8 mouse cellular contexts compared by ENCODE assay signal in the genomic region with DNA sequence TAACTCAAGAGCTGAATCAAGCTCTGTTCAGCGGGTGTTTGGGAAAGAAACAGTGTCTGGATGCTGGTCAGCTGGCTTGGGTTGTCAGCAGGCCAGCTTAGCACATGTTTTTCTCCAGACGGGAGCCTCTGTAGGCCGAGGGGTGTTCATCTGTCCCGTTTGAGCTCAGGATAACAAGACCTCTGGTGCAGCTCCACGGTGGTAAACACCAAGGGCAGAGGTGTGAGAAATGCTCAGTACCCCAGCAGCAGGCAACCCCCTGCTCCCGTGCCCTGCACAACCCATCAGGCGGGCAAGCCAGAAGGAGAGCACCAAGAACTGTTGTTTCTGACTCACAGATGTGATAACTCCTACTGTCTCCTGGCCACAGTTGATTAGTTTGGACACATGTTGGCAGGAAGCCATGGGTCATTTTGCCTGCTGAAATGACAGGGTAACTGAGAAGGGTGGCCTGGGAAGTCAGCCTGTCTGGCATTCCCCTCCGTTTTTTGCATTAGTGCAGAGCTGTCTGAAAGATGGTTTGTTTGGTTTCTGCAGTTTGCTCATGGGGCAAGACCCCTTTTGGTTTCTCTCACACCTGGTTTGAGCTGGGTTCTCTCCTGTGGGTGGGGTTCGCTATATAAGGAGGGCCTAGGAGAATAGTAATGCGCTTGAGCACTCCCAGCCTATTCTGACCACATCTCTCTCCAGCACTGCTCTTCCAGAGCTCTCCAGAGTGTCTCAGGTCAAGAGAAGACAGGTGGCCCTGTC. TPM values are rescaled to one million over a fixed set of nuclear protein-coding genes. Genes with fewer than 3 reads are reported as not detected.
DNase-seq lines count a peak whose midpoint lies in the region; ATAC-seq lines count a peak whose summit lies in the region.

No protein-coding gene starts in this region.

- H3K27ac ChIP-seq in forebrain, embryonic 10.5 days: 0 out of 2 replicates have a peak overlapping the region, but pooled peaks have one; percentile 4
- H3K27ac ChIP-seq in heart, embryonic 16.5 days (ENCODE audit: low read length): peak overlapping the region; percentile 83
- H3K27ac ChIP-seq in stomach, embryonic 14.5 days (ENCODE audit: low read length): peak overlapping the region; percentile 72; the same call in 1 of the 2 replicates

- H3K9me3 ChIP-seq in forebrain, embryonic 10.5 days: no peaks in the 10 kb centered on the region
- H3K9me3 ChIP-seq in heart, embryonic 16.5 days (replicated peaks; ENCODE audit: control insufficient read depth, low read length): no peaks in the 10 kb centered on the region
- no peaks in the 10 kb centered on the region for H3K9me3 ChIP-seq in stomach, embryonic 14.5 days (ENCODE audit: control insufficient read depth, low read depth, low read length)

- H3K36me3 ChIP-seq in forebrain, embryonic 10.5 days (replicated peaks): peaks cover 5% of the 10 kb centered on the region; the same call in 1 of the 2 replicates
- H3K36me3 ChIP-seq in heart, embryonic 16.5 days (ENCODE audit: control insufficient read depth, insufficient read depth): 0 out of 2 replicates have a peak, but pooled peaks cover 3% of the 10 kb centered on the region
- no peaks in the 10 kb centered on the region for H3K36me3 ChIP-seq in stomach, embryonic 14.5 days (ENCODE audit: control insufficient read depth, insufficient read depth, low read length)

- peak overlapping the region; percentile 56 for H3K9ac ChIP-seq in heart, embryonic 16.5 days (ENCODE audit: low read length)
- no peak overlapping the region for H3K9ac ChIP-seq in stomach, embryonic 14.5 days (replicated peaks; ENCODE audit: low read depth, low read length)

- no peak overlapping the region for H3K4me3 ChIP-seq in forebrain, embryonic 10.5 days
- H3K4me3 ChIP-seq in heart, embryonic 16.5 days (ENCODE audit: low read length): no peak overlapping the region; the same call in 1 of the 2 replicates
- no peak overlapping the region for H3K4me3 ChIP-seq in stomach, embryonic 14.5 days (ENCODE audit: low read depth, low read length)

- no peaks in the 10 kb centered on the region for H3K27me3 ChIP-seq in forebrain, embryonic 10.5 days (ENCODE audit: poor library complexity, severe bottlenecking)
- H3K27me3 ChIP-seq in heart, embryonic 16.5 days (ENCODE audit: control insufficient read depth, insufficient read depth, low read length): no peaks in the 10 kb centered on the region
- H3K27me3 ChIP-seq in stomach, embryonic 14.5 days (ENCODE audit: control insufficient read depth, insufficient read depth, low read length): no peaks in the 10 kb centered on the region

- peaks cover 40% of the 10 kb centered on the region for H3K4me1 ChIP-seq in forebrain, embryonic 10.5 days
- peaks cover 77% of the 10 kb centered on the region for H3K4me1 ChIP-seq in heart, embryonic 16.5 days (ENCODE audit: control insufficient read depth, insufficient read depth, low read length)
- H3K4me1 ChIP-seq in stomach, embryonic 14.5 days (ENCODE audit: control insufficient read depth, insufficient read depth, low read length): peaks cover 18% of the 10 kb centered on the region

- ATAC-seq in heart, embryonic 16.5 days (replicated peaks; ENCODE audit: extremely low read depth, insufficient read depth, low FRiP score): peak; percentile 65
- ATAC-seq in stomach, embryonic 14.5 days (ENCODE audit: insufficient number of reproducible peaks, insufficient read depth, low FRiP score, low read depth): peak; percentile 57; the same call in 1 of the 2 replicates

- WGBS in forebrain, embryonic 10.5 days: 80% methylated on average over 10 of the region's 10 CpGs
- 20% methylated on average over 10 of the region's 10 CpGs for WGBS in heart, embryonic 16.5 days
- 28% methylated on average over 10 of the region's 10 CpGs for WGBS in stomach, embryonic 14.5 days

- peak; percentile 75 for DNase-seq in 3T3-L1 (ENCODE audit: low read depth, low spot score)
- peak; percentile 75 for DNase-seq in adrenal gland, adult 2 months
- no peak for DNase-seq in forebrain, embryonic 10.5 days (ENCODE audit: extremely low spot score, low spot score)
- DNase-seq in layer of hippocampus, postnatal 14 days (ENCODE audit: low spot score in 2 of 2): peak; percentile 35 to 58
- DNase-seq in mesoderm, embryonic 11.5 days (ENCODE audit: low read depth, low spot score): peak; percentile 64
- no peak for DNase-seq in thymus, adult 18-20 months

- peak overlapping the region; percentile 37 for H3K4me2 ChIP-seq in heart, embryonic 16.5 days (ENCODE audit: low read depth, low read length)
- H3K4me2 ChIP-seq in stomach, embryonic 14.5 days (replicated peaks; ENCODE audit: low read depth, low read length): 0 out of 2 replicates have a peak overlapping the region, but pooled peaks have one; percentile 22

RNA-seq across cellular contexts. Expression of a gene that starts 25.0 kb away (rescaled TPM):
- 10 to 100 TPM; 21.0 to 22.3 TPM for total RNA-seq in adrenal gland, adult 2 months (2021)
- 1.7 and 2.3 TPM in 2 replicates for polyA plus RNA-seq in adrenal gland, adult 2 months (2012; rRNA removed)
- polyA plus RNA-seq in forebrain, embryonic 10.5 days (2016; fragmentation: Nextera tagmentation; extraction: Ambion mirVana): 7.7 and 7.9 TPM in 2 replicates
- polyA plus RNA-seq in heart, embryonic 16.5 days (2015; fragmentation: Nextera tagmentation; extraction: Ambion mirVana): 21.6 and 21.7 TPM in 2 replicates
- 10 to 100 TPM; 77.3 to 83.6 TPM for total RNA-seq in layer of hippocampus, postnatal 14 days (2021)
- 18.6 and 19.7 TPM in 2 replicates for polyA plus RNA-seq in stomach, embryonic 14.5 days (2014; fragmentation: Nextera tagmentation; extraction: Ambion mirVana)

Comparison
In these comparisons a context has a peak if more than half of its experiments do, and no peak if none do; other contexts are left out.
1. DNase-seq: peak in 3T3-L1 (single experiment), adrenal gland, adult 2 months (single experiment), layer of hippocampus, postnatal 14 days (2 of 2) and mesoderm, embryonic 11.5 days (single experiment); none in forebrain, embryonic 10.5 days (single experiment) and thymus, adult 18-20 months (0 of 2).
2. H3K27ac ChIP-seq: peak in every context shown above with its lines; median percentile 83 in heart, embryonic 16.5 days; 72 in stomach, embryonic 14.5 days; 4 in forebrain, embryonic 10.5 days.